Mouse (Mus musculus): ENCODE results near the gene Pbx1.

DNA sequence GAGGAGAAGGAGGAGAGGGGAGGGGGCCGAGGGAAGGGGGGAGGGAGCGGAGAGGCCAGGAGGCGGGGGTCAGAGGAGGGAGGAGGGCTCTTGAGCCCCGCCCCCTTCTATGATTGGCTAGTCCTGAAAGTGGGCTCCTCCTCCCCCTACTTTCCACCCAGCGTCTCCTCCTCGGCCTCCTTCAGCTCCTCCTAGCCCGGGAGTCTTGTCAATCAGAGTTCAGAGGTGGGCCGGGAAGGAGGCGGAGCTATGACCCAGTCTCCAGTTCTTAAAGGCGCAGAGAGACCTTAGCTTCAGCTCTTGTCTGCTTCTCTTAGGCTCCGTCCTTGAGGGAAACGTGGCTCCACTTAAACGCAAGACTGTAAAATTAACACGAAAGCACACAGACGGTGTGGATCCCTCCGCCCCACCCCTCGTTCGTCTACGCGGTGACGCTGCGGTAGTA is 233 bp upstream of the Pbx1 start:
- TF ChIP-seq POLR2A (IDR thresholded peaks at IDR 0.05; ENCODE audit: extremely low read depth, insufficient read depth, low read length) (no peak), CTCF (IDR thresholded peaks at IDR 0.05; ENCODE audit: low read depth, low read length) (no peak)
